Mouse (Mus musculus) naive thymus-derived CD4-positive, alpha-beta T cell, adult 2 months (primary cell): ENCODE measurements around the gene Cmpk1.

Source experiments
- DNase-seq: peaks from one replicate; pipeline ENCODE4 v3.0.0-alpha.2; 2011; ENCODE audit warnings: low read depth

Gene Cmpk1

DNA sequence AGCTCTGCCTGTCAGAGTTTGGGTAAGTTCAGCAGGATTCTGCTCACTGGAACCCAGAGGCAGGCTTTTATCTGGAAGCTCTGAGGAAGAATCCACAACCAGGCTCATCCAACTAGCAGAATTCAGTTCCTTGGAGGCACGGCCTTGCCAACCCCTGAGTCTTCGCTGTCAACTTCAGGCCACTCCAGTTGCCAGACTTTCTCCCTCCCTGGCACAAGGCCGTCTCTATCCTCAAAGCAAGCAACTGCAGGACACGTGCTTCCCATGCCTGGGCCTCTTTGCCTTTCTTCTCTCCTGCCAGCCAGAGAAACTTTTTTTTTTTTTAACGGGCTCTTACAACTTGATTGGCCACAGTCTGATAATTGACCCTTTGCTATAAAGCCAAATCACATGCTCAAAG lies 42.0 kb downstream of the Cmpk1 start:
- no peak for DNase-seq

DNA sequence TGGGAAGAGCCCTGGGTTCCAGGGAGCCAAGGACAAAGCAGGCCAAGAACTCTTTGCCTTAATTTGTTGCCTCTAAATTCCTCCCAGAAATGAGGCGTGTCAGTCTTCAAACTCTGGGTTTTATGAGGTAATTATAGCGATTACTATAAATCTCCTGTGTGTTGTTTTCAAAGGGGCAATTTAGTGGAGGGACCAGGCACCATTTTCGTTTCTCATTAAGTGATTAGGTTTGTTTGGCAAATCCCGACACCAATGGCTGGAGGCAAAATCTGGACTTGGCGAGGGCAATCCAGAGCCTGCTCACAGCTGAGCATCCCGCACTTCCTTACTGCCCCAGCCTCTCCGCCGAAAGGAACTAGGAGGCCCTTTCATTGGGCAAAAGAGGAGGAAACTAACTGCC lies 44.5 kb downstream of the Cmpk1 start:
- no peak for DNase-seq

DNA sequence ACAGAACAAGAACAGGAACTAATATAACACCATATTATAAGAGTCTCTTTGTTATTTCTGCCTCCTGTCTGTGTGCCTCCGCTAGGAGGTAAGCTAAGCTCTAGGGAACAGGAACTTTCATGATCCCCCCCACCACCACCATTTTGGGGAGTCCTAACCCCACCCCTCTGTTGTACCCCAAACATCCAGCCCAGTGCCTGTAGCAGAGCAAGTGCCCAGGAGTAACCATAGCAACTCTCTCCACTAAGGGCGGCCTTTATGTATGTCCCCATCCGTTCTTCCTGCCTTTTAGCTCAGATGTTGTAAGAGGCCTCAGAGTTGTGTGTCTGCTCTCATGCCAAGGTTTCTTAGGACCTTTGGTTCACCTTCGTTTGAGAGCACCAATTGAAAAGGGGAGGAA lies 44.9 kb downstream of the Cmpk1 start:
- no peak for DNase-seq

DNA sequence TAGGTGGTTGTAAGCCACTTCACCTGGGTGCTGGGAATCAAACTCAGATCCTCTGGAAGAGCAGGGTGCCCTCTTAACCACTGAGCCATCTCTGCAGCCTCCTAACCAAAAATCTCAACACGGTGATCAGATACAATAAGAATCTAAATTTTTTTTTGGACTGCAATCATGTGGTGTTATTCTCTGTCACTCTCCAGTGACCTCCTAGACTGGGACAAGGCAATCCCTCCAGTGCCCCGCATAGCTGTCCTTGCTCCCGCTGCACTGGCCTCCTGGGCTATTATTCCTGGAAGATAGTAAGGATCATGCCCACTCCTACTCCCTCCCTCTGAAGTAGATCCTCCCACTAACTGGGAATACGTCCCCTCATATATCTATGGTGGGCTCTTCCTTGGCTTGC lies 45.7 kb downstream of the Cmpk1 start:
- DNase-seq: no peak

DNA sequence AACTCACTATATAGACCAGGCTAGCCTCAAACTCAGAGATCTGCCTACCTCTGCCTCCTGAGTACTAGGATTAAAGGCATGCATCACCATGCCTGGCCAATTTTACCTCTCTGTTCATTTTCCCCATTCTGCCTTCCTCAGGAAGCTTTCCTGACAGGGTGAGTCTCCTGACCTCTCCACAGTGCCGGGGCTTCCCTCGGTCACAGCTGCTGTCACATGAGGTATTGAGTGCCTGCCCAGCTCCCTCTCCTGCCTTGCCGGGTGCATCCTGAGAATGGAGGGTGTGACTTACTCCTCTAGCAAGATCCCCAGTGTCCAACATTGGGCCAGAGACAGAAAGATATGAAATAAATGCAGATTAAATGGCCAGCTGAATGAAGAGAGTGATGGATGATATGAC lies 48.8 kb downstream of the Cmpk1 start:
- DNase-seq: no peak

DNA sequence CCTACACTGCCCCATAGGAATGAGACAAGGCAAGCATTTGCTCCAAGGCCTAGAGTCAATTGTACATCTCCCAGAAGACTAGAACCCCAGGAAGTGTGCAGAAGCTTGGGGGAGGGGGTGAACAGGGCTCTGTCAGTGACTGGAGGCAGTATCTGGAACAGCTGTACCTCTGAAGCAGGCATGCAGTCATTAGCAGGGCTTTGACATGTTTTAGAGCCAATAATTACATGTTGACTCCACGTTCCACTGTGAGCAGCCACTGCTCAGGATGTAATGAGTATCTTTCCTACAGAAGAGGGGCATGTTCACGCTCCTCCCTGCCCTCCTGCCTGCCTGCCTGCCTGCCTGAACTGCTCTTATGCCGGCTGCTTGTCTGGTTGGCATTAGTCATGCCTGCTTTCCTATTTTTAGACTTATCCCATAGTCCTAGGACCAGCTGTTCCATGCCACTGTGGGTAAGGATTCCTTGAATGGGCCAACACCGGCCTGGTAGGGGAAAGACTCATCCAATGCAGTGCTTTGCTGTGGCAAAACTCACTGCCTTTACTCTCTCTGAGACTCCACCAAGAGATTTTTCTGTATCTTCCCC lies 49.5 kb downstream of the Cmpk1 start:
- no peak for DNase-seq

DNA sequence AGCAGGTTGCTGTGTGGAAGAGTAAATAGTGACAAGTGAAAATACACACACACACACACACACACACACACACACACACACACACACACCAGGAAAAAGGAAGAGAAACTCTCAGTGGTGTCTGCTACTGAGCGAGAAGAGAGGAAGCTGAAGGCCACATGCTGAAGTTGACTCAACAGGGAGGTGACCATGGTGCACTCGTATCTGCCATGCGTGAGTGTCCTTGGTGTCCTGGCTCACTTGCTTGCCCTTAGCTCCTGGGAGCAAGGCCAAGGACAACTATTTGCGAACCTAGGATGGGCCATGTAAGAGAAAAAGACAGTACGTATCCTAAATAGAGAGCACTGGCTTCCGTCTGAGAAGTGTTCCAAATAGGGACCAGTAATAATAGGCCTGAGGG lies 52.9 kb downstream of the Cmpk1 start:
- DNase-seq: no peak

DNA sequence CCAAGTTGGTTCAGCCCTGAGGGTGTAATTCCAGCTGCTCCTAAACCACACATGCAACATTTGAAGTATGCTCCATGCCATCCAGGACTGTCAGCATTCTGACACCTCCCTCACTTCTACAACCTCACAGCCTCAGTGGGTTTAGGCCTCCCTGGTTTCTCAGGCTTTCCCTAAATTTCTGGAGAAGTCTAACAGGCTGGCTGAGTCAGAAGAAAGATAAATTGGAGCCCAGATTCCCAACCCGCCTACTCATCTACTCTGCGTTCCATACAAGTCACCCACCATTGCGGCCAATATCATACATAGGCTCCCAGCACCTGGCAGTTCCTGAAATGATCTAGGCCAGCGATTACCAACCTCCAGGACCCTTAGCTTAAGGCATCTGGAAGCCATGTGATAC lies 54.3 kb downstream of the Cmpk1 start:
- no peak for DNase-seq

DNA sequence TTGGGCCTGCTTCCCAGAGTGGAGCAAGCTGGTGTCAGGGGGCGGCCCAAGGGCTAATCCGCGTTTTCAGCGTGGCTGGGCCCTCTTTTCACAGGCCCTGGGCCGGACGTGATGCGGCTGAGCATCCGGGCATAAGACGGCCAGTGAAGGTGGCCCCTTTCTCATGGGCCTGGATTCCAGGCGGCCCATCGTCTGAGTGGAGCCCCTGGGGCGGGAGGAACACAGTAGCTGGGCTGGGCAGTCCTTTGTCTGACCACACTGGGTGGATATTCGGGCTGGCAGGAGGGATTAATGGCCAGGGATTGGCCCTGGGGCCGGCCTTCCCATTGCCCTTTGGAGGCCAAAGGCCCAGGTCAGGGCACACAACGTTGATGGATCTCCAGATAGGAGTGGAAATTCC lies 57.9 kb downstream of the Cmpk1 start:
- no peak for DNase-seq

DNA sequence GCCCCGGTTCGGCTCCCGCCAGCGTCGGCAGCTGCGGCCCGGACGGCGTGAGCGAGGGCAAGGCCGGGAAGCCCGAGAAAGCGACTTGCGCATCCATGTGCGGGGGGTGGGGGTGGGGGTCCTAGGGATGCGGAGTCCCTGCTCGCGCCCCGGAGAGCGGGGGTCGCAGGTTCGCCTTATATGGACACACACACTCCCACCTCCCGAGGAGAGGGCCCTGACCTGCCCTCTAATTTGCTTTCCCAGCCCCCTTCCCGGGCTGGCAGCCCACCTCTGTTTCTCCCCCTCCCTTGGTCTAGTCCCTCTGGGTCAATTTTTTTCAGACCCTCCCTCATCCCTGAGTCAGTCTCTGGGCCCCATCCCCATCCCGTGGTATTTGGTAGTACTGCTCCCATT lies 61.1 kb downstream of the Cmpk1 start, which contains the start of gene Foxe3:
Foxe3 (minus strand) TSS at position 97 of the 396 bp plus-strand sequence.
- no peak for DNase-seq

DNA sequence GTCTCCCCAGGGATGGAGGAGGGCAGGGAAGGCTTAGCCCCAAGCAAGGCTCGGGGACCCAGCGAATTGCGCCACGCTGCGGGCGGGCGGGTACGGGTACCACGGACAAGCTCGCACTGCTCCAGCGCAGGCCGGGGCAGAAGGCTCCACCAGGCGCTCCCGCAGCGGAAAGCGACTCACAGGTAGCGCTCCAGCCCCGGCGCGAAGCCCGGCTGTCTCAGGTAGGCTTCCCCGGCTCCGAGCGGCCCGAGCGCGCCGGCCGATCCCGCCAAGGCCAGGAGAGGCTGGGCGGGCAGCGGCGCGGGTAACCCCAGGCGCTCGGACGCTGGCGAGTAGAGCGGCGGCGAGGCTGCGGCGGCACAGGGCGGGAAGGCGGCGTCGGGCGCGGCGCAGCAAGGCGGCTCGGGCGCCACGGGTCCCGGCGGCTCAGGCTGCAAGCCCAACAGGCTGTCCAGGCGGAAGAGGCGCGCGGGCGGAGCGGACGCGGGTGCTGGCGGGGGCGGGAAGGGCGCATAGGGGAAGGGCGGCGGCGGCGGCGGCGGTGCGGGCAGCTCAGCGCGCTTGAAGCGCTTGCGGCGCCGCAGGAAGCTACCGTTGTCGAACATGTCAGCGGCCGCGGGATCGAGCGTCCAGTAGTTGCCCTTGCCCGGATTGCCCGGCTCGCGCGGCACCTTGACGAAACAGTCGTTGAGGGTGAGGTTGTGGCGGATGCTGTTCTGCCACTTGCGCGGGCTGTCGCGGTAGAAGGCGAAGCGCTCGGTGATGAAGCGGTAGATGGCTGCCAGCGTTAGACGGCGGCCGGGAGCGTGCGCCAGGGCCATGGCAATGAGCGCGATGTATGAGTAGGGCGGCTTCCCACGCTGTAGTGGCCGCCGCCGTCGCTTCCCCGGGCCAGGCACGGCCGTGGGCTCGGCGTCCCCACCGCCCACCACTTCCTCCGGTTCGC lies 61.8 kb downstream of the Cmpk1 start:
- DNase-seq: no peak

DNA sequence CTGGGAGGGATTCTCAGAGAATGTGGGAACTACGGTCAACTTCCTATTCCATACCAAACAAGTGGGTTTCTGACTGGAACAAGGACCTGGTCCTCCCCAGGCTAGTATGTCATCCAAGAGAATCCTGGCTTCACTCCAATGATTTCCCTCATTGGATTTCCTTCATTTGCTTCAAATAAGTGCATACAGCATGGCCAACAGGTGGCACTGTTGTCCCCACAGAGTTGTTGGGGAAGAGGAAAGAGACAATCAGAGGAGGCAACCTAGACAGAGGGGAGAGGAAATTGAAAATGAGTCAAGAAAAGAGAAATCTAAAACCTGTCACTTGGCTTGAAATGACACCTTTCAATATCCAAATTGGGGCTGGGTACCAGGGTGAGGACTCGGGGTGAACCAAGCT lies 70.0 kb downstream of the Cmpk1 start:
- DNase-seq: peak; percentile 71

DNA sequence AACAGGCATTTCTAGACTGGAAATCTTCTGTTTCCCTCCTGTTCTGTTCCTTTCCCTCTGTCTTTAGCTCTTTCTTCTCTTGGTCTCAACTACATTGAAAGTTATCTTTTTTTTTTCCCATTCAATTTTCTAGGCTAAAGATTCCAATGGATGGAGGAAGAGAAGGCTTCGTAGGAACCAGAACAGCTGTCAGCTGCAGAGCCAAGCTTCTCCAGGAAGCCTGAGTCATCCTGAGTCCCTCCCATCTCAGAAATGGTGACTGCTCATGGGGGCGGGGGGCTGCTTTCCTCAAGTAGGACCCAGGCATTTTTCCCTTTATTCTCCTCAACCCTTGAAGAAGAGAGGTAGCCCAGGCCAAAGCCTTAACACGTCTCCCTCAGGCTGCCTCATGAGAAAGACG lies 71.0 kb downstream of the Cmpk1 start:
- no peak for DNase-seq

DNA sequence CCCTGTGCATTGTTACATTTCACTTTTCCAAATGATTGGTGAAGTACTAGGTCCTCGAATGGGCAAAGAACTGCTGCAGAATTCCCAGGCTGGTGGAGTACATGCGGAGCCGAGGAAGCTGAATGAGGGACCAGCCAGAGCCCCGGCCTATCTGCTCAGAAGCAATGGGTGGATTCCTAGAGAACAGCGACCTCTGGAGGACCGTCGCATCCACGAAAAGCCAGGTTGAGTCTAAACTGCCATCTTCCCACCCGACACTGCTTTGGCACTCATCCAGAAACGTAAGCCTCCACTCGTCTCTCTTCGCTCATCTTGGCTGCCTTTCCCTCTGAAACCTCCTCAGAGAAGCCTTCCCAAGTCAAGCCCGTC lies 73.5 kb downstream of the Cmpk1 start:
- peak; percentile 60 for DNase-seq

DNA sequence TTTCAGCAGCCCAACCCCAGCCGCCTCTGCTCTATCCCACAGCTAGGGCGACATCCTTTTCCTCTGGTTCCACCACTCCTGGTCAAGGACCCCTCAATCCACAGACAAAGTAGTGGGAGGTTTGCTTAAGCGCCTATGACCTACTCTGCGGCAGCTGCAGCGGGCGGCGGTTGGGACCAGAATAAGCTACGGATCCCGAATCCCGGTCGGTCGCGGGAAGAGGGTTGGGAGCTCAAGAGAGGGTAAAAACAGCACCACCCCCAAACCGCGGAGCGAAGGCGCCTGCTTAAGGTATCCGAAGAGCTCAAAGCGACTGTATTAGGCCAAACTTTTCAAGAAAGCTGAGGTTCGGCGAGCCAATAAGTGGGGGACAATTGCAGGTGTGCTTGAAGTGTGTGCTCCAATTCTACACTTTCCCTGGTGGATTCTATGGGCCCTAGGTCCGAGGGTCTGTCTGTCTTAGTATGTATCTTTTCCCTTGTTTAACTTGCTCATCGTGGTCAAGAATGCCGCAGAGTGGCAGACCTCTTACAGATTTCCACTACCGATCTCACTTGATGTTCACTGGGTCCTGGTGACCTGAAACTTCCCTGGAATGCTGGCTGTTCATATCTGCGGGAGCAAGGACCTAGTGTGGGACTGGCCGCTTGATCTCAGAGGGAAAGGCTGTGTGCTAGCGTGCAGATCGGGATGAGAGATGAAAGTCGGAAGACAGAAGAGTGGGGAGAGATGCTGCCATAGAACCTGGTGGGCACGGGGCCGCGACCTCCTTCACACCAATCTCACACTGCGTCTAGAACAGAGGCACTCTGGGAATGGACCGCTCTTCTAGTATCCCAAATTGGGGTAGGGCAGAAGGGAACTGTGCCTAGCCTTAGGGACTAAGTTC lies 74.1 kb downstream of the Cmpk1 start:
- DNase-seq: no peak

DNA sequence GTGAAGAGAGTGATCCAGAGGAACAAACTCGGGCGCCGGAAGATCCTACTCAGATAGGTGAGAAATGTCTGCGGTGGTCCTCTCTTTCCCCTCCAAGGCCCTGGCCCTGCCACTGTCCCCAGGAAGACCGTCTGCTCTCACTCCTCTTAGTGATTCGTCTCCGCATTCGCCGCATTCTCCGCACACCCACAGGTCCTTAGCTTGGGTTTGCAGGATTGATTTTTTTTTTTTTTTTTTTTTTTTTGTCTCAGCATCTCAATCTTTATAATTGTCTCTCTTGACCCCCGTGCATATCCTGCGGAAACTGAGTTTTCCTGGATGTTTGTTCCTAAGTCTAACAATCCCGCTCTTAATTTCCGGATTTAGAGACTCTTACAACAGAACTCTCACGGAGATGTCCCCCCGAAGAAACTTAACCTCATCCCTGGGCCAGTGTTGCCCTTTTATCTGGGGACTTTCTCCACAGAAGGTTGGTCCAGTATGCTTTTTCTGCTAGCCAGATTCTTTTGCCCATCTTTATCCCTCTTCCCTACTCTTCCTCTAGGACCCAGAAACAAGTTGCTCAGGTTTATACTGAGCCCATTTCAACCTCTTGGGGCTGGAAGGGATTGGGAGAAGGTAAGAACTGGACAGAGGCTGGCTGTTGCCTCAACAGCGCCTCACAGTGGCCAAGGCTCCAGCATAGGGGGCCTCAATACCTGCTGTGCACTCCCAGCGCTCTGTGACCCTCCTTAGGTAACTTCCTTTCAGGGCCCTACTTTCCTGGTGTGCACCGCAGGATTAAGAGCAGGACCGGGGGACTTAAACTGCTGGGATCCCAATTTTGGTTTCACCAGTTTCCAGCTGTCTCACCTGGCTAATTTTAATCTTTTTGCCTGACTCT lies 77.2 kb downstream of the Cmpk1 start:
- DNase-seq: peak; percentile 59
